ENCODE assay signal across 8 mouse cellular contexts in genomic region chr11:31550747-31551613, GRCm38 (mm10).
DNase-seq lines count a peak whose midpoint lies in the region; ATAC-seq and TF ChIP-seq lines count a peak whose summit lies in the region.

No protein-coding gene starts in this region.

- H3K9ac ChIP-seq in hindbrain, postnatal 0 days (replicated peaks; ENCODE audit: low read length): no peak overlapping the region
- no peak overlapping the region for H3K9ac ChIP-seq in hindbrain, embryonic 12.5 days

- WGBS in hindbrain, postnatal 0 days: 48% methylated on average over 6 of the region's 6 CpGs
- 64% methylated on average over 6 of the region's 6 CpGs for WGBS in hindbrain, embryonic 12.5 days

- peaks cover 3% of the 10 kb centered on the region for H3K4me1 ChIP-seq in hindbrain, postnatal 0 days (ENCODE audit: insufficient read depth, low read length)
- no peaks in the 10 kb centered on the region for H3K4me1 ChIP-seq in hindbrain, embryonic 12.5 days

- TF ChIP-seq CTCF in hindbrain, postnatal 0 days (IDR thresholded peaks at IDR 0.05; ENCODE audit: low read depth): no peak

- no peaks in the 10 kb centered on the region for H3K36me3 ChIP-seq in hindbrain, postnatal 0 days (ENCODE audit: insufficient read depth, low read length)
- no peaks in the 10 kb centered on the region for H3K36me3 ChIP-seq in hindbrain, embryonic 12.5 days

- no peaks in the 10 kb centered on the region for H3K9me3 ChIP-seq in hindbrain, postnatal 0 days (ENCODE audit: low read length)
- H3K9me3 ChIP-seq in hindbrain, embryonic 12.5 days (replicated peaks): no peaks in the 10 kb centered on the region; the same call in 1 of the 2 replicates

- no peak overlapping the region for H3K4me2 ChIP-seq in hindbrain, postnatal 0 days (ENCODE audit: low read depth, low read length)
- H3K4me2 ChIP-seq in hindbrain, embryonic 12.5 days (replicated peaks): no peak overlapping the region

- intact Hi-C loops in heart, postnatal 25 days (cut with DNase I): loop anchor here (10.0 kb wide), 1 partner anchor 306 kb away; no protein-coding TSS in a partner anchor

- H3K27ac ChIP-seq in hindbrain, postnatal 0 days: no peak overlapping the region
- no peak overlapping the region for H3K27ac ChIP-seq in hindbrain, embryonic 12.5 days

- H3K4me3 ChIP-seq in hindbrain, postnatal 0 days (ENCODE audit: low read length): no peak overlapping the region
- no peak overlapping the region for H3K4me3 ChIP-seq in hindbrain, embryonic 12.5 days

- H3K27me3 ChIP-seq in hindbrain, postnatal 0 days (ENCODE audit: insufficient read depth, low read length): no peaks in the 10 kb centered on the region
- H3K27me3 ChIP-seq in hindbrain, embryonic 12.5 days: no peaks in the 10 kb centered on the region

- DNase-seq in hindbrain, postnatal 0 days (ENCODE audit: low spot score): peak; percentile 12
- DNase-seq in fibroblast of lung, adult 2 months (ENCODE audit: low read depth): peak; percentile 56
- peak; percentile 62 for DNase-seq in heart, postnatal 25 days (ENCODE audit: low spot score)
- DNase-seq in lung, postnatal 10 days: peak; percentile 90
- no peak for DNase-seq in liver
- no peak for DNase-seq in ovary, adult 18-20 months (ENCODE audit: low spot score)
- DNase-seq in frontal cortex, postnatal 14 days (ENCODE audit: low spot score in 2 of 2): no peak

- ATAC-seq in hindbrain, postnatal 0 days: peak; percentile 35; the same call in 1 of the 2 replicates
- ATAC-seq in hindbrain, embryonic 12.5 days (ENCODE audit: low FRiP score): no peak

Comparison
In these comparisons a context has a peak if more than half of its experiments do, and no peak if none do; other contexts are left out.
1. DNase-seq: peak in hindbrain, postnatal 0 days (single experiment), fibroblast of lung, adult 2 months (single experiment), heart, postnatal 25 days (single experiment) and lung, postnatal 10 days (single experiment); none in liver (single experiment), ovary, adult 18-20 months (single experiment) and frontal cortex, postnatal 14 days (0 of 2).